Mouse (Mus musculus): Measurements from ENCODE around the gene Gm49366. TPM values are rescaled to one million over a fixed set of nuclear protein-coding genes. Genes with fewer than 3 reads are reported as not detected.
"Not testable (repeated sequence)": the region's sequence is repeated elsewhere in the genome, so short reads cannot be mapped to it uniquely, and the experiment has no call there.

The Gm49366 gene
- total RNA-seq, 2 experiments from 2014 or later = not detected

DNA sequence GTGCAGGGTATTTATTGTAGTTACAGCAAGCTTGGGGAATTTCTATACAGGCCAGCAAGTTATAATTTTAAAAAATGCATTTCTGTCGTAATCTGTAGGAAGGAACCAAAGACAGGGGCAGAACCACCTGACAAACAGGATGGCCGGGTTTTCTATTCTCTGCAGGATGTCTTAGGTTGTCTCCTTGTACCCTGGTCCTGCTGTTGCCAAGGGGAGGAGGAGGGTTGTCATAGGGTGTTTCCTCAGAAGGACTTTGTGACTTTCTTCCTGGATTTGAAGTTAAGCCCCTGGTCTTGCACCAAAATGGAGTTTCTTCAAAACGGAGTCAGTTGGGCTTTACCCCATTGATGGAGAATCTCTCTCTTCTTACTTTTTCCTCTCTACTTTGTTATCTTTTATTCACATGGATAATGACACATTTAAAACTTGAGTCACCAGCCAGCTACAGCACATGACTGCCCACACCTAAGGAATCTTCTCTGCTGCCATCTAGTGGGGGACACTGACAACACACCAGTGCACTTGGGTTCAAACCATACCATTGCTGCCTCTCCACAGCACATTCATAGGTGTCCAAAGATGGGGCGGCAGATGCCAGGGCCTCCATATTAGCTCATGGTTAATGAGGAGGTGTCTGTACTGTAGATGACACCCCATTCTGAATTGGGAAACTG is 7.9 kb upstream of the Gm49366 start:
- DNase-seq (ENCODE audit: low spot score in 2 of 2) = peak; percentile 44 to 71

DNA sequence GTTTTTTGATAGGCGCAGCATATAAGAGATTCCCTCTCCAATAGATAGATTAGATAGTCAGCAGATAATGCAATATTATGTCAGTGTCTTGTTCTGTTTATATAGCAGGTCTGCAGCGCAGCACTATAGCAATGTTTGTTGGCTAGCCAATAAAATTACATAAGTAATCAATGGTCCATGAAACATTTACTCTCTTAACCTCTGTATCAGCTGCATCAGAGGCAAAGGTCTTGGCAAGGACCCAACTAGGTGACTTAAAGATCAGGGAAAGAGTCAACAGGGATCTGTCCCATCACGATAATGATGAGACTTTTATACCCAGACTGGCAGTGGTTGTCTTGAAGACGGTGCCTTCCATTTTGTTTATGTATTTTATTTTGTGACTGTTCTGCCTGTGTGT is 5.9 kb upstream of the Gm49366 start:
- no peak for DNase-seq (ENCODE audit: low spot score in 2 of 2)

DNA sequence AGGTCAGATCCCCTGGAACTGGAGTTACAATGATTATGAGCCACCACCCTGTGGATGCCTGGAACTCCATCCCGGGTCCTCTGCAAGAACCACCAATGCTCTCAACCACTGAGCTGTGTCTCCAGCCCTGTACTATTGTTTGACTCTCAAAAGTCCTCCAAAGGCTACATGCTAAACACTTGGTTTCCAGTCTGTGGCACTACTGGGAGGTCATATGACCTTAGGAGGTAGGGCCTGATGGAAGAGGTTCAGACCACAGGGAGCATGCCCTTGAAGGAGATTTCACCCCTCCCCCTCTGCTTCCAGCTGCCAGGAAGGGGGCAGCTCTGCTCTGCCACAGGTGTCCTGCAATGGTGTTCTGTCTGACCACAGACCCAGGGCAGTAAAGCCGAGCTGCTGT is 5.4 kb upstream of the Gm49366 start:
- not testable (repeated sequence) for DNase-seq (ENCODE audit: low spot score in 2 of 2)

DNA sequence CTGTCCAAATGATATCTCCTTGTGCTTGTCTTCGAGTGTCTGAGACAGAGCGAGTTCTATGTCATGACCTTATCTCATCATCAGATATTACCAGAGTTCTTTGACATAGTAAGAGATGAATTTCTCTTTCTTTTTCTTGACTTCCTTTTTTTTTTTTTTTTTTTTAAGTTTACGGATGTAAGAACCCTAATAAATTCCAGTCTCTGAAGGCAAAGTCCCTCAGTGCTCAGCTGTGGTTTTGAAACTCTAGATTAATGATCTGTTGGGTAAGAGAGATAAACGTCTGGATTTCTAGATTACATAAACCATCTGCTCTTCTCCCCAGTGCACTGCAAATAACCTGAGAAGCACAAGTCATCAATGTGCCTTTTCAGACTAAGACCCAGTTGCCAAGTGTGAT is 4.6 kb upstream of the Gm49366 start:
- DNase-seq (ENCODE audit: low spot score in 2 of 2) = no peak

DNA sequence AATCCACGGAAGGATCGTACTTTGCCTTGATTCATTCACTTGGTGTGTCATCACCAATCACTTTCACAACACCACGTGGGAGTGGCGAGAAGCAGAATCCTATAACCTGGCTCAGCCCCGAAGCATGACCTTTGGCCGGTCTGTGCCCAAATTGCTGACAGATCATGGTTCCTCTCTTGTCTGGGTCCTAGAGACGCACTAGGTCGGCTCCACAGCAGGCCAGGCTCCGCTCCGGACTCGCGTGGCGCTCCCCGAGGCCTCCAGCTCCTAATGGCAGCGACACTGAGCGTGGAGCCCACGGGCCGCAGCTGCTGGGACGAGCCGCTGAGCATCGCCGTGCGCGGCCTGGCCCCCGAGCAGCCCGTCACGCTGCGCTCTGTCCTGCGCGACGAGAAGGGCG is 494 bp upstream of the Gm49366 start, which contains the start of gene Acot4:
Gene Acot4 (plus strand): TSS at position 139 of the 400 bp plus-strand sequence.
- DNase-seq (ENCODE audit: low spot score in 2 of 2) = not testable (repeated sequence)

DNA sequence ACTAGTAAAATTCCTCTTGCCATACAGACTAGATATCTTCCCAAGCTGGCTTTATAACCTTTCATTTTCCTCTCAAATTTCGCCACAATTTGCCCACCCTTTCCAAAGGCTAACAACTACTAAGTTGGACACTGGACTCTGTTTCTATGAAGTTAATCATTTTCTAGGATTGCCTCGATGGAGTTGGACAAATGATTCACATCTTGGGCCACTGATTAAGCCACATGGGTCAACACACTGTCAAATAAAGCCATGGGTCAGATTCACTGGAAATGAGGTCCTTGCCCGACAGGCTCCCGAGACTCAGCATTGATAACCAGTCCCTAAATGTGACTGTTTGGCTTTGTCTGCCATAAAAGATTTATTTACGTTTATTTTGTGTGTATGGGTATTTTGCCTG is 3.5 kb downstream of the Gm49366 start:
- no peak for DNase-seq (ENCODE audit: low spot score in 2 of 2)

DNA sequence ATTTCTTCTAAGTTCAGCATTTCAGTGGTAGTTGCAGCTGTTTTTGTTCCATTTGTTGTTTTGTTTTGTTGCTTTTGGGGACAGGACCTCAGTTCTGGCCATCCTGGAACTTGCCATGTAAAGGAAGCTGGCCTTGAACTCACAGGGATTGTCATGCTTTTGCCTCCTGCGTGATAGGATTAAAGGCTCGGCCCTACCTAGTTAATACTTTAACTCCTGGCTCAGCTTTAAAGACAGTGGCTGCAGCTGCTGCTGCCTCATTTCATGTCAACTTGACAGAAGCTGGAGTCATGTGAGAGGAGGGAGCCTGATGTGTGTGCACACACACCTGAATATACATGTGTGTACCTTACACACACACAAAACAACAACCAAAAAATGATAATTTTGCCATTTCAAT is 5.3 kb downstream of the Gm49366 start:
- no peak for DNase-seq (ENCODE audit: low spot score in 2 of 2)

DNA sequence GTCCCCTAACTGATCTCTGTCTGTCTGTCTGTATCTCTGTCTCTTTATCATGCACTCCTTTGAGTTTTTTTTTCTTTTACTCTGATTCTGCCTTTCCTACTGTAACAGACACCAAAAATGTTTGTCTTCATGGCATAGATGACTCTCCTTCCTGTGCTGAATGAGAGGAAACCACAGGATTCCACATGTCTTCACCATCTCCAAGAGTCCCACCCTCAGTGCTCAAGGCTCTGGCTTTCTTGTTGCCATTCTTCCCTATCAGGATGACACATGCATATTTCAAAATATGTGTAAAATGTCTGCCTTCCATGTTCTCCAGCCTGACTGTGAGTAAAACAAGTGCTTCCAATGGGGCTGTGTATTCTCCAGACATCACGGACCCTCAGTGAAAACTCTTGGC is 8.2 kb downstream of the Gm49366 start:
- DNase-seq (ENCODE audit: low spot score in 2 of 2) = no peak

DNA sequence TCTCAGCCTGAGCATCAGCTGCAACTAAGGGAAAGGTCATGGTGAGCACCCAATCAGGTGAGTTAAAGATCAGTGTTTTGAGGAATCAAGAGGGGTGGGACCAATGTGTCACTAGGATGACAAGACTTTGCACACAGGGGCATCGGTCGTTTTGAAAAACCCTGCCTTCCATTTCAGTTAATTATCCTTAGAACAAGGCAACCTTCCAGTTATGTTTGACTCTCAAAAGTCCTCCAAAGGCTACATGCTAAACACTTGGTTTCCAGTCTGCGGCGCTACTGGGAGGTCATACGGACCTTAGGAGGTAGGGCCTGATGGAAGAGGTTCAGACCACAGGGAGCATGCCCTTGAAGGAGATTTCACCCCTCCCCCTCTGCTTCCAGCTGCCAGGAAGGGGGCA is 12.0 kb downstream of the Gm49366 start:
- not testable (repeated sequence) for DNase-seq (ENCODE audit: low spot score in 2 of 2)

DNA sequence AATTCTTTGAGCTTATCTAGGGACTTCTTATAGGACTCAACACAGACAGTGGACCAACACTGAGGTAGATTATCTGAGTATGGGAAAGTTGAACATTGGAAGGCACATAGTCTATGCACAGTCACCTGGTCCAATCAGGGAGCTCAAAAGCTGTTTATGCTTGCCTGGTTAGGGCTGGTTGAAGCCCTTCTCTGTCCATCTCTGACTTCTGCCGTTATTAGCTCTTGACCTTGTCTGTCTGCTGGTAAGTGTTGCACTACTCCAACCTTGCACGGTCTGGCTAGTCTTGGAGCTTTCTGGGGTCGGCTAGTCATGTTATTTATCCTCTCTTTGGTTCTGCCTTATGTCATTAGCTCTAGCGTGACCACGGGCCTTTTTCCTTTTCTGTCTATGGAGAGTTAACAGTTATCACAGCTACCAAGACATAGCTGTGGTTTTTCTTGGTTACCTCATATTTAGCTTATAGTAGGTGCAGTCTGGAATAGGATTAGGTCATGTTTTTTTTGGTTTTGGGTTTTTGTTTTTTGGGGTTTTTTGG is 13.3 kb downstream of the Gm49366 start, which contains the start of gene Acot3:
Gene Acot3 (plus strand): TSS at position 208 of the 538 bp plus-strand sequence.
- DNase-seq (ENCODE audit: low spot score in 2 of 2) = no peak

DNA sequence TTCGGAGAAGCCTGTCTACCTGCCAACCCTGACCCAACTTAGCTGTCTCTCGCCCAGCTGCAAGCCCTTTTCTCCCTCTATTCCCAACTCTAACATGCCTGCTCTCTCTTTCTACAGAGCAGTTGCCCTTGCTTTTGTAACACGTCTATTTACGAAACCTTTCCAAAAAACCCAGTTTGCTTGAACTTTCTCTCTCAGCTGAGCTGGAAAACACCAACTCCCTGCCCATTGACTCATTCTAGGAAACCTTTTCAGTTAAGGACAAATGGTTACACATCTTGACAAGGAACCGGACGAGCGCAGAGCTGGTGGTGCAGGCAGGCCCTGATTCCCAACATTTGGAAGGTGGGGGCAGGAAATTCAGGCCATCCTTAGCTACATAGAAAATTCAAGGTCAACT is 13.9 kb downstream of the Gm49366 start:
- DNase-seq (ENCODE audit: low spot score in 2 of 2) = no peak

DNA sequence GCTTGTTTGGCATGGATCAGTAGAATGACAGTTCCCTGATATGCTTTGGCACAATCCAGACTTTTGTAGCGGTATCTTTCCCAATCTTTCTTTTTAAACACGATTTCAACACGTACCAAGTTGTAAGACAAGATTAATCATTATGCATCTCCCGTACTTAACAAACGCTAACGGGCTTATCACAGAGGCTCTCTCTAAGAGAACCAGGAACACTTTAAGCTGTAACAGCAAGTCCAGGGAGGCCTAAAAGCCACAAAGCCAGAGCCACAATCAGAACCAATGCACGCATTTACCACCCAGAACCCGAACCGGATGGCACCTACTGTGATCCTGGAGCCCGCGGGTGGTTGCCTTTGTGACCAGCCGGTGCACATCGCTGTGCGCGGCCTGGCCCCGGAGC is 14.4 kb downstream of the Gm49366 start:
- no peak for DNase-seq (ENCODE audit: low spot score in 2 of 2)

DNA sequence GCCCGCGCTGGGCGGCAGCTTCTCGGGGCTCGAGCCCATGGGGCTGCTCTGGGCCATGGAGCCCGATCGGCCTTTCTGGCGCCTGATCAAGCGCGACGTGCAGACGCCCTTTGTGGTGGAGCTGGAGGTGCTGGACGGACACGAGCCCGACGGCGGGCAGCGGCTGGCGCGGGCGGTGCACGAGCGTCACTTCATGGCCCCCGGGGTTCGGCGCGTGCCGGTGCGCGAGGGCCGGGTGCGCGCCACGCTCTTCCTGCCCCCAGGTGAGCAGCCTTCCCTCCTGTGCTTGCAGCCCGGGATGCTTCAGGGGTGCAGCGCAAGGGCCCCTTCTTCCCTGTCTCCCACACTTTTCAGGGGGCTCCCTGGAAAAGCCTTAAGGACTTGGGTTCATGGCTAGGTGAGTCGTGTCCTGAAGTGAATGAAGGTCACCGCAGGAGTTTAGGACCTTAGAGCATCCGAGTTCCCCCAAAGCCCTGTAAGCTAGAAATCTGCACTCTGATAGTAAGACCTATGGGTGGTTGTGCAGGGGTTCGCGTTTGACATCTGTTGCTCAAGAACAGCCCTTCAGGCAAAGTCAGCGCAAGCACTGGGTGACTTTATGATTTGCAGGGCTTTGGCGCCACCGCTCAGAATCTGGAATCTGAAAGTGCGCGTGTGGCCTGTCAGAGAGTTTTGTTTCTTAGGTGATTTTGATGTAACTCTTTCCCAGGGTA is 15.1 kb downstream of the Gm49366 start:
- DNase-seq (ENCODE audit: low spot score in 2 of 2) = no peak

DNA sequence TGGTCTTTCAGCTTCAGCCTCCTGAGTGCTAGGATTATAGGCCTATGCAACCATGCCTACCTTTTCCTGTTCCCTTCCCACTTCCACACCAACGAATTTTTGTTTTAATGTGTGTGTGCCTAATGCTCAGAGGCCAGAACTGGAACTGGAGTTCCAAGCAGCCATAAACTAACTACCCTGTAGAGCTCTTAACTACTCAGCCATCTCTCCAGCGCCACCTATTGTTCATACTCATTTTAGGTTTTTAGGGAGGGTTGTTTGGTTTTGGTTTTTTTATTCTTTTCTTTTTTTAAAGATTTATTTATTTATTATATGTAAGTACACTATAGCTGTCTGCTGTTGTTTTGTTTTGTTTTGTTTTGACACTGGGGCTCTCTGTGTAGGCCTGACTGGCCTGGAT is 22.2 kb downstream of the Gm49366 start:
- no peak for DNase-seq (ENCODE audit: low spot score in 2 of 2)

DNA sequence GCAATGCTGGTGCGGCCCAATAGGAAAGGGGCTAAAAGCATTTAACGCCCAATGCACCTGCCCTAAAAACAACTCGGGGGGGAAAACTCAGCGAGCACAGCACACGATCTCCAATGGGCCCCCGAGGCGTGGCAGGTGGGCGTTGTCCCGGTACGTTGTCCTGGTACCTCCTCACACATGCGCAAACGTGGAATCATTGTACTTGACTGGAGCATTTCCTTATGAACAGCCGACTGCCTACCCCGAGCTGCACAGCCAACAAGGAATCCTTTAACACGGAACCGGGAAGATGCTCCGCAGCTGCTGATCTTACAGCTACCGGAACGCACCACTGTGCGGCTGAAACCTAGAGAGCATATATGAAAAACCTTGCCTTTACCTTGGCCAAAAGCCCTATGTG is 23.6 kb downstream of the Gm49366 start:
- no peak for DNase-seq (ENCODE audit: low spot score in 2 of 2)

DNA sequence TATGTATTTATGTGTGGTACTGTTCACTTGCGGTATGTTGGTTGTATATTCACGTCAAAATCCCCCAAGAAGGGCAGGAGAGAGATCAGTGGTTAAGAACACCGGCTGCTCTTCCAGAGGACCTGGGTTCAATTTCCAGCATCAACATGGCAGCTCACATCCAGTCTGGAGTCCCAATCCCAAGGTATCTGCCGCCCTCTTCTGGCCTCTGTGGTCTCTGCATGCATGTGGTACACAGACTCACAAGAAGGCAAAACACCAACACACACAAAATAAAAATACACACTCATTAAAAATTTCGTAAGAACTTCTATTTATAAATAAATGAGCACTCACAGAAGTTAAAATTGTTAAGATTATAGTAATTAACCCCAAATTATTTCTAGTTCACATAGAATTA is 24.5 kb downstream of the Gm49366 start:
- DNase-seq (ENCODE audit: low spot score in 2 of 2) = no peak

DNA sequence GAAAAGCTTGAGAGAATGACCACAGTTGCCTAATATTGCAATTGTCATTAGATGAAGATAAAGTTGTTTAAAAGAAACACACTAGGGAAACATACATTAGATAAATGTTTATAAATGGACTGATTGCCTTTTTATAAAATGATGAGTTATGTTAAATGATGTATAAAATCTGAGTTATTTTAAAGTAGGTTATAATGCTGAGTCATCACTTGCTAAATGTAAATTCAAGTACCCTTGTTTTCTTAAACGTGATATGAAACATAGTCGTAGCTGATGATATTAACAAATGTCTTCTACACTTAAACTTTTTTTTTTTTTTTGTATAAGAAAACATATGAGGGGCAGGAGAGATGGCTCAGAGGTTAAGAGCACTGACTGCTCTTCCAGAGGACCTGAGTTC is 25.1 kb downstream of the Gm49366 start:
- no peak for DNase-seq (ENCODE audit: low spot score in 2 of 2)

DNA sequence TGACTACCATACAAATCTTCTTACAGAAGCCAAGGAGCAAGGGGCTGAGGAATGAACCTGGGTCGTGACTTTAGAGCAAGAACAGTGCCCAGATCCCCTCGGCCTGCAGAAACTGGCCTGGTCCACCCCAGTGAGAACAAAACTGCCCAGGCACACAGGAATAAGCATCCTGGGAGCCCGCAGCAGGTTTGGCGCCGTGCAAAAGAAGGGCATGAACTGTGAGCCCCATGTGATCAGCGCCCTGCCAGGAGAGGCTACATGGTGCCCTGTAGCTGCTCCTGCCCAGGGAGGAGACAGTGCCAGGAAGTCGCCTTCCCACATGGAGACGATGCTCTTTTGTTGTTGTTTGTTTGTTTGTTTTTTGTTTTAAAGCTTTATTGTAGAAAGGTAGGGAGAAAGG is 25.9 kb downstream of the Gm49366 start:
- no peak for DNase-seq (ENCODE audit: low spot score in 2 of 2)

DNA sequence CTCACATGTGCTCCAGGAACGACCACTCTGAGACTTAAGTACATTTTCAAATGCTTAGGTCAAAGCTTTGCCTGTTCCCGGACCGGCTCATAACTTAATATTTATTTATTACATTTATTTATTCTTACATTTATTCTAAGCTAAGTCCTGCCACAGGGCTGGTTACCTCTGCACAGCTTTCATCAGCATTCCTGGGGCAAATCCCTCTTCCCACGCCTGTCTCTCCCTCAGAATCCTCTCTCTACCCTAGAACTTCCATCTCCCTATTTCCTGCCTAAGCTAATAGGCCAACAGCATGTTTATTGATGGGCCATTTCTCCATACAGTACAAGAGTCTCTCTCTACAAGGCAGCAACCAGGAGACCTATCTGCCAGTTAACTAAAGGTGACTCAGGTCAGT is 29.0 kb downstream of the Gm49366 start:
- no peak for DNase-seq (ENCODE audit: low spot score in 2 of 2)

DNA sequence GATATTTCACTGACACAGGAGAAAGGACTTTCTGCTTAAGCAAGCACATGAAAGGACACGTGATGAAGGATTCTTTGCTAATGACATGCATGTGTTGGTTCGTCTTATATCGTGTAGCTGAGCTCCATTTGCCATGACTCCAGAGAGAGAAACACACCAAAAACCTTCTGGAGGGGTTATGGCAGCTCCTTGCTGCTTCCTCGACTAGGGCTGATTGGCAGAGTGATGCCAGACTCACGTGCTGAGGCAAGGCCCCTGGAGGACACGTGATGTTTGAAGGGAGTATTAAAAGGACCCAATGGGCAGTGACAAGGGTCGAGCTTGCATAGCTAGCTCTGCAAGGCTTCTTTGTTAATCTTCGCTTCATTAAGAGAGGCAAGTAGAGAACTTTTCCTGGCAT is 29.6 kb downstream of the Gm49366 start:
- DNase-seq (ENCODE audit: low spot score in 2 of 2) = no peak

DNA sequence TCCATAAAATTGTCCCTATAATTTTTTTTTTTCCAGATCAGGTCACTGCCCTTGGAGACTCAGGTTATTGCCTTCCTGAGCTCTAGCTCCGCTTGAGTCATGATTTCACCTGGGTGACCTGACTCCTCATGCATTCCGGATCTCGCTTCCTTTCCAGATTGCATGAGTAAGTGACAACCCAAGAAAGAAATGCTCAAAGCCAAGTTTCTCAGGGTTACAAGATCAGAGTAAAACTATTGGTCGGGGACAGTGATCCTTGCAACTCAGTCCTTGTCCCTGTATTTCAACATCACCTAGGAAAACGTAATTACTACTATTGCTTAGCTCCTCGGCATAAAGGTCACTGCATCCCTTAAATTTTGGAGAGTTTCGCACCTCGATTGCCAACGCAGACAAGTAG is 30.3 kb downstream of the Gm49366 start, which contains the start of gene Acot5:
Gene Acot5 (plus strand): TSS at position 340 of the 400 bp plus-strand sequence.
- DNase-seq (ENCODE audit: low spot score in 2 of 2) = no peak

DNA sequence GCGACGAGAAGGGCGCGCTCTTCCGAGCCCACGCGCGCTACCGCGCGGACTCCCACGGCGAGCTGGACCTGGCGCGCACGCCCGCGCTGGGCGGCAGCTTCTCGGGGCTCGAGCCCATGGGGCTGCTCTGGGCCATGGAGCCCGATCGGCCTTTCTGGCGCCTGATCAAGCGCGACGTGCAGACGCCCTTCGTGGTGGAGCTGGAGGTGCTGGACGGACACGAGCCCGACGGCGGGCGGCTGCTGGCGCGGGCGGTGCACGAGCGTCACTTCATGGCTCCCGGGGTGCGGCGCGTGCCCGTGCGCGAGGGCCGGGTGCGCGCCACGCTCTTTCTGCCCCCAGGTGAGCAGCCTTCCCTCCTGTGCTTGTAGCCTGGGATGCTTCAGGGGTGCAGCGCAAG is 30.8 kb downstream of the Gm49366 start:
- DNase-seq (ENCODE audit: low spot score in 2 of 2) = peak in 1 of 2 experiments; percentile 30

All from gastrocnemius, postnatal 4 days (tissue).